Mouse (Mus musculus) lung, adult 2 months (tissue): ENCODE measurements around the gene Mrpl38.

Experiments
- CTCF ChIP-seq: fragments of 200-500 bp; IDR thresholded peaks from 2 replicates; pipeline ENCODE4 v1.5.1; 2011; ENCODE audit warnings: mild to moderate bottlenecking, low read length, control low read depth; ENCODE audit not compliant: insufficient read depth
- POLR2A ChIP-seq: fragments of 200-500 bp; IDR thresholded peaks from 2 replicates; pipeline ENCODE4 v1.6.1; 2011; ENCODE audit warnings: low read depth, mild to moderate bottlenecking, control low read depth, low read length, borderline replicate concordance; ENCODE audit errors: extremely low read depth

GRCm38 (mm10) chr11:116185836-116186235 is 47.2 kb upstream of the Mrpl38 start:
- TF ChIP-seq CTCF (no peak), POLR2A (no peak)
